Mouse (Mus musculus) embryonic facial prominence, embryonic 11.5 days (tissue): ENCODE results near the gene Ankrd31. TPM values are rescaled to one million over a fixed set of nuclear protein-coding genes. Genes with fewer than 3 reads are reported as not detected.

Source experiments
- ATAC-seq: fragments of 200-750 bp; cut with Nextera tagmentation; replicated peaks from 2 replicates; pipeline ENCODE4 v1.8.0; 2017; ENCODE audit warnings: low read depth; ENCODE audit not compliant: insufficient number of reproducible peaks, low FRiP score, low TSS enrichment
- DNase-seq: peaks from one replicate; pipeline ENCODE4 v3.0.0-alpha.2; 2015; ENCODE audit warnings: low spot score
- H3K27ac ChIP-seq: fragments of 300-500 bp; sonication (generic); replicated peaks from 2 replicates; pipeline ENCODE4 v1.5.1; 2014; ENCODE audit warnings: mild to moderate bottlenecking, low read depth, low read length, control low read depth
- H3K27me3 ChIP-seq: fragments of 300-500 bp; sonication (generic); 2 replicates; pipeline ENCODE4 v1.6.1; 2014; ENCODE audit warnings: mild to moderate bottlenecking, low read length, moderate library complexity, mixed read lengths; ENCODE audit not compliant: control insufficient read depth, insufficient read depth
- H3K36me3 ChIP-seq: fragments of 300-500 bp; sonication (generic); replicated peaks from 2 replicates; pipeline ENCODE4 v1.6.1; 2014; ENCODE audit warnings: low read depth, mild to moderate bottlenecking, low read length, moderate library complexity, mixed read lengths; ENCODE audit not compliant: control insufficient read depth, insufficient read depth
- H3K4me1 ChIP-seq: fragments of 300-500 bp; sonication (generic); 2 replicates; pipeline ENCODE4 v1.6.1; 2014; ENCODE audit warnings: low read length, mixed read lengths; ENCODE audit not compliant: control insufficient read depth, insufficient read depth
- H3K4me2 ChIP-seq: fragments of 300-500 bp; sonication (generic); 2 replicates; pipeline ENCODE4 v1.6.1; 2014; ENCODE audit warnings: low read depth, mild to moderate bottlenecking, control low read depth, low read length, moderate library complexity
- H3K4me3 ChIP-seq: fragments of 300-500 bp; sonication (generic); 2 replicates; pipeline ENCODE4 v1.5.1; 2014; ENCODE audit warnings: low read depth, low read length, control low read depth
- H3K9ac ChIP-seq: fragments of 300-500 bp; sonication (generic); replicated peaks from 2 replicates; pipeline ENCODE4 v1.6.1; 2014; ENCODE audit warnings: mild to moderate bottlenecking, control low read depth, low read length
- H3K9me3 ChIP-seq: fragments of 300-500 bp; sonication (generic); replicated peaks from 2 replicates; pipeline ENCODE4 v1.6.1; 2016; ENCODE audit warnings: mild to moderate bottlenecking, low read length, inconsistent platforms, mixed read lengths; ENCODE audit not compliant: control insufficient read depth
- WGBS: fragments of 180-500 bp; shearing (Covaris S2); extraction: QIAGEN DNeasy Blood & Tissue Kit; methylation state at CpG from one replicate; pipeline ENCODE4 v1.1.7; 2014; 5-methylcytosine and 5-hydroxymethylcytosine counted together
- polyA plus RNA-seq: library from polyadenylated mRNA; unstranded; fragments of >200 nt; fragmentation: Nextera tagmentation; extraction: Ambion mirVana; gene quantifications from 2 replicates; pipeline ENCODE4 v1.2.1, GENCODE M21; 2014

The Ankrd31 gene
- not detected in 2 replicates for polyA plus RNA-seq

DNA sequence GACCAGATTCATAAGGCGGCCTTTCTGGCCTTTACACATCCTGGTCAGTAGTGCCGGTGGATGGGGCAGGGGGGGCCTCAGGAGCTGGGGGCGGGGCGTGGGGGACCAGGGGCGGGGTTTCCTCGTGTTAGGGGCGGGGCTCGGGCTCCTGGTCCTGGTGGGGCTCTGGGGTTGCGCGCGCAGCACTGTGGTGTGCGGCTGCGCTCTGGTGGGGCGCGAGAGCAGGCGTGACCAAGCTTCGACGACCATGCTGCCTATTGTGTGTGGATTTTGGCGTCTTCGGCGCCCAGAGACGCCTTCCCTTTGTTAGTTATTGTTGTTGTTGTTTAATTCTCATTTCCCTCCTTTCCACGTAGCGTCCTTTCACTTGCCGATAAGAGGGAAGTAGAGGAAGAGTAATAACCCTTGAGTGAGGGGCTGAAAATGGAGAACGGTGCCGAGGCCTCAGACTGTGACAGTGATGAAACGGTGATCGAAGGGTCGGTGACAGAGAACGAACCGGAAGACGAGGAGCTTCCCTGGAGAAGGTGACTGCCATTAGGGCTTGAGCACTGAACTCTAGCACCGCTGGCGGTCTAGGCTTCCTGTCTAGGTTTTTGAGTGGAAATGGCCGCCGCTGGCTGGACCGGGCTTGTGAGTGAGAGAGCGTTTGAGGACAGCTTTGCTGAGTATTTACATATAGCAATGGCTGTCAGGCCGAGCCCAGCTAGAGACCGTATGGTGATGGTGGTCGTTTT, at the start of gene Ankrd31:
Ankrd31 (plus strand) TSS at position 164 of the 737 bp plus-strand sequence.
- ATAC-seq (no peak), DNase-seq (no peak)
- 89% methylated on average over 42 of the region's 42 CpGs for WGBS
- Histone ChIP-seq H3K9me3 (no peaks in the 10 kb centered on the region), H3K27ac (no peak within 1 kb of the TSS), H3K4me2 (no peak within 1 kb of the TSS), H3K4me1 (no peaks in the 10 kb centered on the region), H3K4me3 (no peak within 1 kb of the TSS), H3K27me3 (no peaks in the 10 kb centered on the region), H3K36me3 (no peaks in the 10 kb centered on the region), H3K9ac (no peak within 1 kb of the TSS)

DNA sequence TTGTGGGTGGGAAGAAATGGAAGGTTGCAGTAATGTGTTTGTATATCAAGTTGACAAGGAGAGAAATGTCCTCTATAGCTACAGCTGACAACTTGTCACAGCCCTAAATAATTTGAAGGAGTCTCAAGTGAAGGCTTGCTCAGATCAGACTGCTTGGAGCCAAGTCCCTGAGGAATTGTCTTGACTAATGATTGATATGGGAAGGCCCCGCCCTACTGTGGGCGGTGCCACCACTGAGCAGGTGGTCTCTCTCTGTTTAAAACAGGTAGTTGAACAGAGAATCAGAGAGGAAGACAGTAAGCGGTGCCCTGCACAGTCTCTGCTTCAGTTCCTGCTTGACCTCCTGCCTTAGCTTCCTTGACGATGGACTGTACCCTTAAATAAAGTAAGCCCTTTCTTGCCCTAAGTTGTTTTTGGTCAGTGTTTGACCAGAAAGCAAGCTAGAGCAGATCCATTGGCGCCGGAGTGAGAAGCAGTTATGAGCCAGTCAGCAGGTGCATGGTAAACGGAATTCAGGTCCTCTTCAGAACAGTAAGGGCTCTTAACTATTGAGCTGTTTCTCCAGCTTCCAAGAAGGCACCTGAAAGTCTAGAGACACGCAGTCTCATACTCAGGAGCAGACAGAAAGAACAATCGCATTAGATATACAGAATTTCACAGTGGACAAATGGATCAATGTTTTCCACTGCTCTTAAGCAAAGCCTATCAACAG, 45.3 kb upstream of the Ankrd31 start:
- H3K27ac ChIP-seq = no peak overlapping the region
- H3K27me3 ChIP-seq = no peaks in the 10 kb centered on the region
- H3K9me3 ChIP-seq = no peaks in the 10 kb centered on the region
- H3K9ac ChIP-seq = no peak overlapping the region
- no peak overlapping the region for H3K4me2 ChIP-seq
- no peak for DNase-seq
- ATAC-seq = no peak
- no peak overlapping the region for H3K4me3 ChIP-seq
- no peaks in the 10 kb centered on the region for H3K36me3 ChIP-seq
- 70% methylated on average over 9 of the region's 9 CpGs for WGBS
- H3K4me1 ChIP-seq = no peaks in the 10 kb centered on the region

DNA sequence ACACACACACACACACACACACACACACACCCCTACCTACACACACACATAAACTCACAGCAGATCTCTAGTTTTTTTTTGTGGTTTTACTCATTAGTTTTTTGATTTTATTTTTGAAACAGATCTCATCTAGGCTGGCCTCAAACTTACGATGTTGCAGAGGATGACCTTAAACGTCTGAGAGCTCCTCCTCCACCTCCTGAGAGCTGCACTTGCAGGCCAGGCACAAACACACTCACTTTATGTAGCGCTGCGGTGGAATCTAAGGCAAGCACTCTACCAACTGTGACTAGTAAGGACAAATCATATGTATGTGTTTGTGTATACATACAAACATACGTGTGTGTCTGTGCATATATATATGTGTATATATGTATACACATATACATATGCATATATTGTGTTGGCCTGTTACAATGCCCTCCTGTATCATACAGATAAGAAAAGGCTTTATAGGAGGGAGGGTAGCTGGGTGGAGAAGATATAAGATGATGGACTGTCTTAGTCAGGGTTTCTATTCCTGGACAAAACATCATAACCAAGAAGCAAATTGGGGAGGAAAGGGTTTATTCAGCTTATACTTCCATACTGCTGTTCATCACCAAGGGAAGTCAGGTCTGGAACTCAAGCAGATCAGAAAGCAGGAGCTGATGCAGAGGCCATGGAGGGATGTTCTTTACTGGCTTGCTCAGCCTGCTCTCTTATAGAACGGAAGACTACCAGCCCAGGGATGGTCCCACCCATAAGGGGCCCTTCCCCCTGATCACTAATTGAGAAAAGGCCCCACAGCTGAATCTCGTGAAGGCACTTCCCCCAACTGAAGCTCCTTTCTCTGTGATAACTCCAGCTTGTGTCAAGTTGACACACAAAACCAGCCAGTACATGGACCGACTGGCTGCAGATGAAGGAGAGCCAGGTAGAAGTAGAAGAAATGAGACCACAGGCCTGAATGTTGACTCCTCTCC, 38.5 kb upstream of the Ankrd31 start:
- ATAC-seq (no peak), DNase-seq (no peak)
- no peak overlapping the region for H3K4me3 ChIP-seq
- H3K4me2 ChIP-seq = no peak overlapping the region
- no peaks in the 10 kb centered on the region for H3K36me3 ChIP-seq
- no peak overlapping the region for H3K9ac ChIP-seq
- no peaks in the 10 kb centered on the region for H3K4me1 ChIP-seq
- H3K27ac ChIP-seq = no peak overlapping the region
- H3K9me3 ChIP-seq = no peaks in the 10 kb centered on the region
- no peaks in the 10 kb centered on the region for H3K27me3 ChIP-seq
- WGBS = 73% methylated on average over 8 of the region's 8 CpGs

DNA sequence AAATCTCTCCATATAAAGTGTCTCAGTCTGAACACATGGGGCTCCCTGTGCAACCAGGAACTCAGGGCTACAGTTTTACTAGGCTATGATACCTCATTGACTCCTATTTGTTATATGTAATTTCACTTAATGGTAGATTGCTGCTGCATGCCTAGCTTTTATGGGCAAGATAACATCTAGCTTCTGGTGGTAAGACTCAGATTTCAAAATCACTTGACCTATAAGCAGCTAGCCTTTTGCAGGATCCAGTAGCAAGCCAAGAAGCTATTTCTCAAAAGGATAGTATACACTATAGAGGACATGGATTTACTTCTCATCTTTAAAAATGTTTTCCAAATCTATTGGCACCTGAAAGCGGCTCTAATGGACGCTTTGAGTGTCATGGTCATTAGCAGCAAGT, 31.8 kb upstream of the Ankrd31 start:
- WGBS = 94% methylated on average over 2 of the region's 2 CpGs
- Histone ChIP-seq H3K4me1 (no peaks in the 10 kb centered on the region), H3K9ac (no peak overlapping the region), H3K4me3 (no peak overlapping the region), H3K36me3 (no peaks in the 10 kb centered on the region), H3K4me2 (no peak overlapping the region), H3K27me3 (no peaks in the 10 kb centered on the region), H3K27ac (no peak overlapping the region), H3K9me3 (no peaks in the 10 kb centered on the region)
- ATAC-seq = no peak
- no peak for DNase-seq

DNA sequence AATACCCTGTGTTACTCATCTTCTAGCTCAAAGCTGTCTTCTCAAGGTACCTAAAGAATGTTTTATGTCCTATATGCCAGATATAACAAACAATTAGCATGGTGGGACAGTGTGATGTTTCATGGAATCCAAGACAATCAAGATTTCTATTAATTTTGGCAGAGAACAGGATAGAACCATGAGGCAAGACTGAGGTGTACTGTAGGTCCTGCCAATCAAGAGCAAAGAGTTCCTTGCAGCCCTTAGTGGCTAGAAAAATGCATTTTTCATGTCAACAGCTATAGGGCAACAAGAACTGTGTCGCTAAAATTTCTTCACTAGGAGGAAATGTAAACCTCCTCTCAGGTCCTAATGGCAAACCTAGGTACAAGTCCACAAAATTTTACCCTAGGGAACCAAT, 30.3 kb upstream of the Ankrd31 start:
- H3K4me2 ChIP-seq = no peak overlapping the region
- 62% methylated on average over 1 of the region's 1 CpGs for WGBS
- H3K9ac ChIP-seq = no peak overlapping the region
- no peaks in the 10 kb centered on the region for H3K27me3 ChIP-seq
- no peaks in the 10 kb centered on the region for H3K4me1 ChIP-seq
- no peaks in the 10 kb centered on the region for H3K36me3 ChIP-seq
- H3K9me3 ChIP-seq = no peaks in the 10 kb centered on the region
- H3K27ac ChIP-seq = no peak overlapping the region
- ATAC-seq (no peak), DNase-seq (no peak)
- H3K4me3 ChIP-seq = no peak overlapping the region

DNA sequence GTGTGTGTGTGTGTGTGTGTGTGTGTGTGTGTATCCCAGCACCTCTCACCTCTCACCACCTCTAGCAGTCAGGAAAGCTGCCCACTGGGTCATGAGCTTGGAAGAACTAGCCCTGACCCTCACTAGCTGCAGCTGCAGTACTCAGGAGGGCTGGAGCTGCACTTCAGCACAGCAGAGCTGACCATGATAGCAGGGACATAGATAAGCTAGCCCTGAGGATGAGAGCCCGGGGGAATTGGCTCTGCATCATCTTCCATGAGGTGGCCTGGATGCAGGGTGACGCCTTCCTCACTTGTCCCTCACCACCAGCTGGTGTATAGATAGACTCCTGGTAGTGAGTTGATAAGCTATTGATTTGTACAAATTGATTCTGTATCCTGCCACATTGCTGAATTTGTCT, 28.1 kb upstream of the Ankrd31 start:
- no peaks in the 10 kb centered on the region for H3K9me3 ChIP-seq
- H3K4me2 ChIP-seq = no peak overlapping the region
- ATAC-seq (no peak), DNase-seq (no peak)
- no peak overlapping the region for H3K27ac ChIP-seq
- no peaks in the 10 kb centered on the region for H3K4me1 ChIP-seq
- 91% methylated on average over 2 of the region's 2 CpGs for WGBS
- H3K27me3 ChIP-seq = no peaks in the 10 kb centered on the region
- no peak overlapping the region for H3K4me3 ChIP-seq
- H3K9ac ChIP-seq = no peak overlapping the region
- no peaks in the 10 kb centered on the region for H3K36me3 ChIP-seq

DNA sequence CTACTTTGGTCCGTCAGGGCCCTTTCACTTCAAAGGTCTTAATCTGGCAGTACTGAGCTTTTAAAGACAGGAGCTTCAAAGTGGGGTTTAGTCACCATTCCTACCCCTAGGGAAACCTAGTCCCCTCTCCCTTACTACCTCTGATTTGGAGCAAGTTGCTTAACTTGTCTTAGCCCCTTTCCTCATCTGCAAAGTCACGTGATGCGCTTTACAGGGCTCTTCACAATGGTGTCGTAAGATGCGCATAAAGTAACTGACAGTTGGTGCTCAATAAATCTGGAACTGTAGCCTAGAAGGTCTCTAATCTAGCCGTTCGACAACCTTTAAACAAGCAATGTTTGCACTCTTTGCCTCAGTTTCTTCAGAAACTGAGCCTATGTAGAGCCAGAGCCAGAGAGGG, 19.8 kb upstream of the Ankrd31 start:
- H3K4me1 ChIP-seq = no peaks in the 10 kb centered on the region
- no peak overlapping the region for H3K4me2 ChIP-seq
- WGBS = 88% methylated on average over 7 of the region's 7 CpGs
- H3K27ac ChIP-seq = no peak overlapping the region
- no peaks in the 10 kb centered on the region for H3K27me3 ChIP-seq
- H3K9me3 ChIP-seq = no peaks in the 10 kb centered on the region
- DNase-seq (no peak), ATAC-seq (no peak)
- H3K36me3 ChIP-seq = no peaks in the 10 kb centered on the region
- no peak overlapping the region for H3K9ac ChIP-seq
- no peak overlapping the region for H3K4me3 ChIP-seq
